Mouse (Mus musculus): Measurements from ENCODE around the gene Rad54l.

- TF ChIP-seq CTCF (IDR thresholded peaks at IDR 0.05; ENCODE audit: control insufficient read depth, insufficient read depth, low read length) (no peak), POLR2A (IDR thresholded peaks at IDR 0.05; ENCODE audit: borderline replicate concordance, control insufficient read depth, low read depth, low read length) (no peak)
Observed at GRCm38 (mm10) chr4:116076369-116077231, 46.9 kb downstream of the Rad54l start.
